Mouse (Mus musculus) E14TG2a.4 (cell line): ENCODE results near the gene Zfyve21.

Source experiments
- CTCF ChIP-seq: conservative IDR thresholded peaks from 2 replicates; pipeline ENCODE4 v1.5.1; 2014; ENCODE audit warnings: low read length
- NANOG ChIP-seq: IDR thresholded peaks from 2 replicates; pipeline ENCODE4 v1.6.1; 2014; ENCODE audit warnings: borderline replicate concordance, low read length, mixed read lengths
- POU5F1 ChIP-seq: IDR thresholded peaks from 2 replicates; pipeline ENCODE4 v1.6.1; 2014; ENCODE audit warnings: low read length, borderline replicate concordance

DNA sequence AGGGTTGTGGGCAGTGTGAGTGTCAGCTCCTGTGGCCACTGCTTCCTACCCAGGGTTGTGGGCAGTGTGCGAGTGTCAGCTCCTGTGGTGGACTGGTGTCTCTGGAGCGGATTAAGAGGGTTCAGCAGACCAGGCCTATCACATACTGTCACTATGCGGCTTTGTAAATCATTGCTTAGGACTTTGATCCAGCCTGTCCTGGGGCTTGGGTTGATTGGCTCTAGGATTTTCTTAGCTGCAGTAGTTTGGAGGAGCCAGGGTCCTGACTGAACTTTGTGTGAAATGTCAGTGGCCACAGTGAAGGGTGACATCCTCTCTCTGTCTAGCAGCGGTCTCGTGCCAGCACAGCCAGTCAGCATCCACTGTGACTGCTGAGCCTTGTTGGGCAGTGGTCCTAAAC, 23.9 kb upstream of the Zfyve21 start:
- TF ChIP-seq CTCF (no peak), NANOG (no peak), POU5F1 (no peak)
